Mouse (Mus musculus) spleen, adult 2 months (tissue): ENCODE measurements around the gene Acat3. TPM values are rescaled to one million over a fixed set of nuclear protein-coding genes. Genes with fewer than 3 reads are reported as not detected.
A peak's percentile ranks its signal among the peaks of the same experiment; 100 is the strongest.
"Not testable (repeated sequence)": the region's sequence is repeated elsewhere in the genome, so short reads cannot be mapped to it uniquely, and the experiment has no call there.

Source experiments
- DNase-seq, 2 experiments: peaks; one replicate each; pipeline versions ENCODE4 v3.0.0 to v3.0.0-alpha.2; 2012 to 2021; ENCODE audit warnings: low spot score in 2 of 2, low read depth in 1 of 2
- H3K27ac ChIP-seq: fragments of 200-500 bp; 2 replicates; pipeline ENCODE4 v1.5.1; 2012; ENCODE audit warnings: low read length, inconsistent platforms; ENCODE audit not compliant: insufficient read depth
- H3K27me3 ChIP-seq: fragments of 200-500 bp; 2 replicates; pipeline ENCODE4 v1.6.1; 2012; ENCODE audit warnings: mild to moderate bottlenecking, moderate library complexity, low read length, inconsistent platforms; ENCODE audit not compliant: control insufficient read depth, insufficient read depth
- H3K36me3 ChIP-seq: fragments of 200-500 bp; 2 replicates; pipeline ENCODE4 v1.6.1; 2012; ENCODE audit warnings: mild to moderate bottlenecking, low read length, inconsistent platforms; ENCODE audit not compliant: control insufficient read depth, insufficient read depth
- H3K4me1 ChIP-seq: fragments of 200-500 bp; 2 replicates; pipeline ENCODE4 v1.6.1; 2011; ENCODE audit warnings: inconsistent platforms; ENCODE audit not compliant: control insufficient read depth, insufficient read depth, insufficient read length
- H3K4me3 ChIP-seq: fragments of 200-500 bp; 2 replicates; pipeline ENCODE4 v1.5.1; 2011; ENCODE audit warnings: mild to moderate bottlenecking, inconsistent platforms; ENCODE audit not compliant: insufficient read depth, insufficient read length; ENCODE audit errors: extremely low read depth
- CTCF ChIP-seq: fragments of 200-500 bp; IDR thresholded peaks from 2 replicates; pipeline ENCODE4 v1.5.1; 2011; ENCODE audit warnings: mild to moderate bottlenecking, inconsistent platforms; ENCODE audit not compliant: insufficient read depth, insufficient read length, insufficient replicate concordance; ENCODE audit errors: extremely low read depth
- POLR2A ChIP-seq: fragments of 200-500 bp; IDR thresholded peaks from 2 replicates; pipeline ENCODE4 v1.6.1; 2011; ENCODE audit warnings: low read depth, low read length, inconsistent platforms
- WGBS: fragments of 180-500 bp; shearing (Covaris S2); methylation state at CpG from one replicate; pipeline ENCODE4 v1.1.7; 2018; 5-methylcytosine and 5-hydroxymethylcytosine counted together
- polyA plus RNA-seq: library from polyadenylated mRNA; depleted of rRNA; stranded (reverse); fragments of >200 nt; gene quantifications from 2 replicates; pipeline ENCODE4 v1.2.3, GENCODE M21; 2012

Acat3 gene
- polyA plus RNA-seq, 1 experiment: not detected

DNA sequence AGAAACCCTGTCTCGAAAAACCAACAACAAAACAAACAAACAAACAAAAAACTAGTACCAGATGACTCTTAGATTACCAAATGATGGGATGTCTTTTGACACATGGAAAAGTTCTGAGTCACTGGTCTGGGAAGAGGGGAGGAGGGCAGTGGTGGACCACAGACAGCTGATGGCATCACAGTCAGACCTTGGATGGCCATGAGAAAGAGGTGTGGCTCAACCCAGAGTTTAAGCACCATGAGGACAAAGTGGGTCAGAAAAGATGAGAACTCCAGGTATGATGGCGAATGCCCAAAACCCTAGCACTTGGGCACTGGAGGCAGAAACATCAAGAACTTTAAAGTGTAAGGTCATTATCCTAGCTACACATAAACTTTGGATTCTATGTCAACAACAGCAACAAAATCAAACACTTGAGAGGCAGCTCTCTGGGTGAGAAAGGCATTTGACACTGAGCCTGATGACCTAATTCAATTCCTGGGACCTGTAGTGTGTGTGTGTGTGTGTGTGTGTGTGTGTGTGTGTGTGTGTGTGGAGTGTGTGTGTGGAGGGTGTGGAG lies 2.9 kb downstream of the Acat3 start:
- H3K4me3 ChIP-seq: no peak overlapping the region
- H3K27me3 ChIP-seq: no peaks in the 10 kb centered on the region
- no peaks in the 10 kb centered on the region; the same call in 1 of the 2 replicates for H3K4me1 ChIP-seq
- H3K27ac ChIP-seq: no peak overlapping the region
- TF ChIP-seq POLR2A: no peak
- TF ChIP-seq CTCF: no peak
- whole genome bisulfite sequencing: 81% methylated on average over 2 of the region's 2 CpGs
- H3K36me3 ChIP-seq: no peaks in the 10 kb centered on the region
- no peak for DNase-seq

GRCm38 (mm10) chr17:12935719-12936118 lies 4.7 kb downstream of the Acat3 start:
- DNase-seq: no peak
- Histone ChIP-seq H3K4me3 (no peak overlapping the region), H3K27ac (no peak overlapping the region), H3K36me3 (no peaks in the 10 kb centered on the region), H3K4me1 (no peaks in the 10 kb centered on the region; the same call in 1 of the 2 replicates), H3K27me3 (no peaks in the 10 kb centered on the region)
- WGBS: 84% methylated on average over 4 of the region's 4 CpGs
- TF ChIP-seq CTCF (no peak), POLR2A (no peak)

DNA sequence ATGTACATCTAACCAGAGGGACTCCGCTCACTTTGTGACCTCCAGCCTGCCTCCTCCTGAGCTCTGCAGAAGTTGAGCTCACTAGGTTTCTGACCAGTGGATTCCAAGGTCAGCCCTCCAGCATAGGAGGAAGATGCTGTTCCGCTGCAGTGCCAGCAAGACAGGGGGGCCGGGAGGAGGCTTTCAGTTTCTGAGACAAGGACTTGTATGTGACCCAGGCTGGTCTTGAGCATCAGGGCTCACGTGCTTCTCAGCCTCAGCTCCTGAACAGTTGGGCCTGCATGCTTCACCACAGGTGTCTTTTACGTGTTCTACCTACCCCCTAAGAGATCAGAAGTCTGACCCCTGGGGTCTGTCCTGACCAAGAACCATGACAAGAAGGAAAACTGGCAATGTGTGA lies 8.8 kb downstream of the Acat3 start:
- H3K27me3 ChIP-seq, H3K36me3 ChIP-seq, H3K4me3 ChIP-seq, H3K27ac ChIP-seq, DNase-seq, H3K4me1 ChIP-seq: not testable (repeated sequence)
- WGBS: 88% methylated on average over 5 of the region's 5 CpGs

DNA sequence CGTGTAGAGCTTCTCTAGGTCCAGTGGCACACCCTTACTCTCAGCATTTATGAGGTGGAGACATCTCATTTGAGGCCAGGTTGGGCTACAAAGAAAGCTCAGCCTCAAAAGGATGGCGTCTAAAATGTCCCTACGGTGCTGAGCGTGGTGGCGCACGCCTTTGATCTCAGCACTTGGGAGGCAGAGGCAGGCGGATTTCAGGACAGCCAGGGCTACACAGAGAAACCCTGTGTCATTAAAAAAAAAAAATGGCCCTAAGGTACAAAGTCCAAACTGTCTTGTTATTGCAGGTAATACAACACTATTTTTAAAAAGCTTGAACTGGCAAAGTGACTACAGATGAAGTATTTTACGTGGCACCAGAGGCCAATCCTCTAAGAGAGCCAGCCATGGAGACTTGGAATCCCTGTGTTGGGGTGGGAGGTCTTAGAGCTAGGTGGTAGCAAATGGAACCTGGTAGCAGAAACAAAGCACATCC lies 14.7 kb downstream of the Acat3 start:
- 93% methylated on average over 8 of the region's 8 CpGs for WGBS
- Histone ChIP-seq H3K4me1 (no peaks in the 10 kb centered on the region), H3K27me3 (no peaks in the 10 kb centered on the region), H3K36me3 (peaks cover 30% of the 10 kb centered on the region), H3K4me3 (no peak overlapping the region), H3K27ac (no peak overlapping the region)
- TF ChIP-seq POLR2A (no peak), CTCF (no peak)
- DNase-seq: no peak

GRCm38 (mm10) chr17:12925001-12925400 lies 15.4 kb downstream of the Acat3 start:
- H3K27ac ChIP-seq: no peak overlapping the region
- WGBS: 89% methylated on average over 3 of the region's 3 CpGs
- H3K36me3 ChIP-seq: peaks cover 34% of the 10 kb centered on the region
- no peak overlapping the region for H3K4me3 ChIP-seq
- no peaks in the 10 kb centered on the region for H3K4me1 ChIP-seq
- TF ChIP-seq POLR2A (no peak), CTCF (no peak)
- no peak for DNase-seq
- no peaks in the 10 kb centered on the region for H3K27me3 ChIP-seq

GRCm38 (mm10) chr17:12921073-12921472 lies 19.3 kb downstream of the Acat3 start:
- Histone ChIP-seq H3K36me3 (peaks cover 38% of the 10 kb centered on the region), H3K27ac (no peak overlapping the region), H3K4me3 (no peak overlapping the region), H3K4me1 (no peaks in the 10 kb centered on the region; the same call in 1 of the 2 replicates), H3K27me3 (no peaks in the 10 kb centered on the region)
- 49% methylated on average over 1 of the region's 1 CpGs for WGBS
- DNase-seq: peak; percentile 17 to 41
- no peak for TF ChIP-seq POLR2A
- TF ChIP-seq CTCF: no peak

GRCm38 (mm10) chr17:12916588-12917380 lies 23.6 kb downstream of the Acat3 start:
- DNase-seq: peak; percentile 45 to 46
- TF ChIP-seq POLR2A: no peak
- TF ChIP-seq CTCF: no peak
- Histone ChIP-seq H3K27me3 (no peaks in the 10 kb centered on the region), H3K27ac (peak overlapping the region; percentile 89), H3K4me1 (no peaks in the 10 kb centered on the region; the same call in 1 of the 2 replicates), H3K4me3 (peak overlapping the region; percentile 82), H3K36me3 (peaks cover 25% of the 10 kb centered on the region)
- WGBS: under 1% methylated on average over 40 of the region's 40 CpGs
